Mouse (Mus musculus) forebrain, postnatal 0 days (tissue): ENCODE results near the gene Gm11992. TPM values are rescaled to one million over a fixed set of nuclear protein-coding genes. Genes with fewer than 3 reads are reported as not detected.

Source experiments
- ATAC-seq: fragments of 200-750 bp; cut with Nextera tagmentation; 2 replicates; pipeline ENCODE4 v1.8.0; 2017; ENCODE audit warnings: mild to moderate bottlenecking, moderate library complexity
- DNase-seq: peaks from one replicate; pipeline ENCODE4 v3.0.0-alpha.2; 2015
- H3K27ac ChIP-seq: fragments of 300-500 bp; sonication (generic); 2 replicates; pipeline ENCODE4 v1.5.1; 2014; ENCODE audit warnings: low read depth, mild to moderate bottlenecking, antibody characterized with exemption, low read length, moderate library complexity, mixed read lengths
- H3K27me3 ChIP-seq: fragments of 300-500 bp; sonication (generic); 2 replicates; pipeline ENCODE4 v1.6.1; 2014; ENCODE audit warnings: mild to moderate bottlenecking, low read length, mixed read lengths; ENCODE audit not compliant: insufficient read depth
- H3K36me3 ChIP-seq: fragments of 300-500 bp; sonication (generic); 2 replicates; pipeline ENCODE4 v1.6.1; 2014; ENCODE audit warnings: mild to moderate bottlenecking, moderate library complexity; ENCODE audit not compliant: insufficient read depth
- H3K4me1 ChIP-seq: fragments of 300-500 bp; sonication (generic); 2 replicates; pipeline ENCODE4 v1.6.1; 2014; ENCODE audit warnings: antibody characterized with exemption; ENCODE audit not compliant: insufficient read depth
- H3K4me2 ChIP-seq: fragments of 300-500 bp; sonication (generic); 2 replicates; pipeline ENCODE4 v1.6.1; 2014; ENCODE audit warnings: low read depth, mild to moderate bottlenecking, moderate library complexity
- H3K4me3 ChIP-seq: fragments of 300-500 bp; sonication (generic); 2 replicates; pipeline ENCODE4 v1.5.1; 2014; ENCODE audit warnings: low read depth, low read length, mixed read lengths
- H3K9ac ChIP-seq: fragments of 300-500 bp; sonication (generic); 2 replicates; pipeline ENCODE4 v1.6.1; 2014; ENCODE audit warnings: mild to moderate bottlenecking
- H3K9me3 ChIP-seq: fragments of 300-500 bp; sonication (generic); 2 replicates; pipeline ENCODE4 v1.6.1; 2016; ENCODE audit warnings: low read length
- CTCF ChIP-seq: sonication (generic); IDR thresholded peaks from 2 replicates; pipeline ENCODE4 v1.5.1; 2016; ENCODE audit warnings: antibody characterized with exemption, control low read depth, low read depth
- WGBS: fragments of 180-500 bp; shearing (Covaris S2); extraction: QIAGEN DNeasy Blood & Tissue Kit; methylation state at CpG from one replicate; pipeline ENCODE4 v1.1.7; 2014; 5-methylcytosine and 5-hydroxymethylcytosine counted together
- polyA plus RNA-seq: library from polyadenylated mRNA; unstranded; fragments of >200 nt; fragmentation: Nextera tagmentation; extraction: Ambion mirVana; gene quantifications from 2 replicates; pipeline ENCODE4 v1.2.1, GENCODE M21; 2015
- total RNA-seq: library from RNA; depleted of rRNA; stranded (reverse); fragments of >200 nt; gene quantifications from 2 replicates; pipeline ENCODE4 v1.2.3, GENCODE M21; 2014

Gene Gm11992
- total and polyA plus RNA-seq, 2 experiments from 2014 or later: 2.8 to 3.2 TPM

DNA sequence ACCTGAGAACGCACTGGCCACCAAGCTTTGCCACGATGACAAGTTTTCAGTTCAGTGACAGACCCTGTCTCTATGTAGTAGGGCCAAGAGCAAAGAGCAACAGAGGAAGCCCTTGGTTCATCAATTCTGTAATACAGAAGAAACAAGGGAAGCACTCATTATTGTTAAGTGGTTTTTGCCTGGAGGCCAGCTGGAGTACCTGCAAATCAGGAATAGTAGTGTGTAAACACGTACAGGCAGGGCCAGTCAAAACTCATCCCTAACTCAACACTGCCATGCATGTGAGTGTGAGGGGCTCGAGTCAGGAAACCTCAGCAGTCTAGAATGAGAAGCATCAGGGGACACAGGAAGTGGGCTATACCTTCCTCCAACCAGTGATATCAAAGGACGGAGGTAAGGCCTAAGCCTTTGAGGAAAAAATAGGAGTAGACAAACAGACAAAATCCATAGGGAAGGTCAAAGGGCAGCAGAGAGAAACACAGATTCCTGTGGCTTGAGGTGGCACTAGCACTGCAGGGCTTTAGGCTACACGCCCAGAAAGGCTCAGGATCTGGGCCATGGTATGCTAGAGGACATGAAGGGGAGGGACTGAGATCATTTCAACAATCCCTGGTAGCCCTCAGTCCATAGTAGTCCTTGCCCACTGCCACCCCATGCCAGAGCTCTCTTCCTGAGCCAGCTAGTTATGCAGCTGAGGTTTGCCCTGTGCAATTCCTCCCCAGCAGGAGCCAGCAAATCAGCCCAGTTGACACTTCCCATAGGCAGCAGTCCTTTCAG is 29.7 kb upstream of the Gm11992 start:
- DNase-seq: no peak
- TF ChIP-seq CTCF: no peak
- Histone ChIP-seq H3K36me3 (no peaks in the 10 kb centered on the region), H3K27ac (no peak overlapping the region), H3K4me2 (no peak overlapping the region), H3K4me3 (no peak overlapping the region), H3K9ac (no peak overlapping the region), H3K27me3 (no peaks in the 10 kb centered on the region), H3K4me1 (no peaks in the 10 kb centered on the region), H3K9me3 (no peaks in the 10 kb centered on the region)
- ATAC-seq: no peak
- WGBS: 79% methylated on average over 6 of the region's 6 CpGs

DNA sequence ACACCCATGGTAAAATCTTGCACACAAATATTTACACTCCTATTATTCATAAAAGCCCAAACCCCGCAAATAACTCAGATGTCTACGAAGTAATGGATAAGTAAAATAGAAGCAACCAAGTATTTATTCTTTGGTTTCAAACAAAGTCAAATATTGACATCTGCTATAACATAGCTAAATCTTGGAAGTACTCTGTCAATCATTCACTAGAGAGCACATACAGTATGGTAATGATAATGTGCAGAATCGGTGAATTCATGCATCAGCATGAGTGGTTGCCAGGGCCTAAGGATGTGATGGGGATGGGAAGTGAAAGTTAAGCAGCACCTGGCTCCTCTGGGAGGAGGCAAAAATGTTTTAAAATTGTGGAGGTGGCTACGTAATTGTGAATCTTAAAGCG is 28.2 kb upstream of the Gm11992 start:
- Histone ChIP-seq H3K9me3 (no peaks in the 10 kb centered on the region), H3K4me3 (no peak overlapping the region), H3K4me2 (no peak overlapping the region), H3K27me3 (no peaks in the 10 kb centered on the region), H3K4me1 (no peaks in the 10 kb centered on the region), H3K9ac (no peak overlapping the region), H3K27ac (no peak overlapping the region), H3K36me3 (no peaks in the 10 kb centered on the region)
- TF ChIP-seq CTCF: no peak
- ATAC-seq (no peak), DNase-seq (no peak)
- WGBS: 91% methylated on average over 5 of the region's 5 CpGs

DNA sequence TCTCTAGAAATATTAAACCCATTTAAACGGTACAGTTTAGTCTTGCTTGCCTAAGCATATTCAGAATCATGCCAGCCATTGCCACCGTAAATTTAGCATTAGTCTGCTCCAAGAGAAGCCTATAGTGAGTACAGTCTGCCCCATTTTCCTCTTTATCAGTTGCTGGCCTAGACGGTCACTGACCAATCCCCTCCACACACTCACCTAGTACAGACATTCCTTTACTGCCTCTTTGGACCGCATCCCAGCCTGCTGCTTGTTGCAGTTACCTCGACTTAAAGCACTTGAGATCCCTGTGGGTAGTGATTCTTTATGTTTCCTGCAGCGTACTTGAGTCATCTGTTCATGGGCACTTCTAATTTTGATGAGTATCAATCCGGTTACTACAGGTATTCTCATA is 23.6 kb upstream of the Gm11992 start:
- TF ChIP-seq CTCF: no peak
- Histone ChIP-seq H3K4me2 (no peak overlapping the region), H3K4me3 (no peak overlapping the region), H3K27ac (no peak overlapping the region), H3K36me3 (no peaks in the 10 kb centered on the region), H3K9me3 (no peaks in the 10 kb centered on the region), H3K27me3 (no peaks in the 10 kb centered on the region), H3K9ac (no peak overlapping the region), H3K4me1 (no peaks in the 10 kb centered on the region)
- 78% methylated on average over 7 of the region's 7 CpGs for WGBS
- DNase-seq (no peak), ATAC-seq (no peak)

DNA sequence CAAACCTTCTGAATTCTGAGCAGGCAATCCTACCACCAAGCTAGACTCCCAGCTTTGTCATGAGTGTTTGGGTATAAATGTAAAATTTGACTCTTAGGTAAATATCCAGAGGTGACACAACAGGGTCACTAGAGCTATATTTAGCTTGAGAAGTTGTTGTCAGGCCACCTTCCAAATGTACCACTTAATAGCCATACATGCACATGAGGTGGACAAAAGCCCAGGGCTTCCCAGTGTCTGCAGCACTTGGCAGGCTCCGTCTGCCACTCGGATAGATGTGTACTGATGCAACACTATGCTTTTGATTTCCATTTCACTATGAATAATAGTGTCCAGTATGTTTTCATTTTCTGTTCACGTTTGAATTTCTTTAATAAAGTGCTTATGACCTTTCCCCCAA is 23.2 kb upstream of the Gm11992 start:
- Histone ChIP-seq H3K9ac (no peak overlapping the region), H3K4me1 (no peaks in the 10 kb centered on the region), H3K36me3 (no peaks in the 10 kb centered on the region), H3K4me2 (no peak overlapping the region), H3K4me3 (no peak overlapping the region), H3K27me3 (no peaks in the 10 kb centered on the region), H3K27ac (no peak overlapping the region), H3K9me3 (no peaks in the 10 kb centered on the region)
- ATAC-seq (no peak), DNase-seq (no peak)
- 68% methylated on average over 3 of the region's 3 CpGs for WGBS
- TF ChIP-seq CTCF: no peak

DNA sequence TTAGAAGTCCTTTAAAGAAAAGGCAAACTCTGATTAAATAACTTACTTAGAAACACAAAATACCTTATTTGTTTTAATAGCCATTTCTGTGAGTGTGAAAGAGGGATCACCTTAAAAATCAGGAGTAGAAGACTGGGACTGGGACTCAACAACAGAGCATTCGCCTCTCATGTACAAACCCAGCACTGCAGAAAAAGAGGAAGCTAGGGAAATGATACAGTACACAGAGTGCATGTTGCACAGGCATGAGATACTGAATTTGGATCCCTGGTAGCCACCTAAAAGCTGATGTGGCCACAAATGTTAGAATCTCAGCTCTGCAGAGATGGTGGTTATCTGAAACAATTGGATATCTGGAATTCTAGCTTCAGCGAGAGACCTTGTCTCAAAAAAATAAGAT is 16.9 kb upstream of the Gm11992 start:
- ATAC-seq (no peak), DNase-seq (no peak)
- Histone ChIP-seq H3K27ac (no peak overlapping the region), H3K36me3 (no peaks in the 10 kb centered on the region), H3K9me3 (no peaks in the 10 kb centered on the region), H3K4me2 (no peak overlapping the region), H3K27me3 (no peaks in the 10 kb centered on the region), H3K4me1 (no peaks in the 10 kb centered on the region), H3K9ac (no peak overlapping the region), H3K4me3 (no peak overlapping the region)
- no peak for TF ChIP-seq CTCF
- WGBS: 88% methylated on average over 2 of the region's 2 CpGs

DNA sequence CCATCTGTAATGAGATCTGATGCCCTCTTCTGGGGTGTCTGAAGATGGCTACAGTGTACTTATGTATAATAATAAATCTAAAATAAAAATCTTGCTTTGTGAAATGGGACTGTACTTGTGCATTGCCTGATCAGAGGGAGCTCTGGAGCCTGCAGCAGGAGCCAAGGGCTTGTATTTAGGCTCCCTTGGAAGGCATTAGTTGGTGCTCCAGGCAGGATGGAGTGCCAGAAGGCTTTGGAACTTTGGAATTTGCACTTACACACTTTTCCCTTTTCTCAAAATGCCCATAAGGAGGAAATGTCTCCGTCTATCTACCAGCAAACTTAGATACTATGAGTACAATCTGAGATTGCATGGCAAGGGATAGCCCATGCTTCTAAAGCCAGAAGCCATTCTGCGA is 1.8 kb upstream of the Gm11992 start:
- 89% methylated on average over 2 of the region's 2 CpGs for WGBS
- Histone ChIP-seq H3K27ac (no peak overlapping the region), H3K4me1 (0 out of 2 replicates have a peak, but pooled peaks cover 3% of the 10 kb centered on the region), H3K4me3 (no peak overlapping the region), H3K27me3 (peaks cover 4% of the 10 kb centered on the region; the same call in 1 of the 2 replicates), H3K4me2 (no peak overlapping the region), H3K9me3 (no peaks in the 10 kb centered on the region), H3K9ac (no peak overlapping the region), H3K36me3 (no peaks in the 10 kb centered on the region)
- ATAC-seq (no peak), DNase-seq (no peak)
- no peak for TF ChIP-seq CTCF

DNA sequence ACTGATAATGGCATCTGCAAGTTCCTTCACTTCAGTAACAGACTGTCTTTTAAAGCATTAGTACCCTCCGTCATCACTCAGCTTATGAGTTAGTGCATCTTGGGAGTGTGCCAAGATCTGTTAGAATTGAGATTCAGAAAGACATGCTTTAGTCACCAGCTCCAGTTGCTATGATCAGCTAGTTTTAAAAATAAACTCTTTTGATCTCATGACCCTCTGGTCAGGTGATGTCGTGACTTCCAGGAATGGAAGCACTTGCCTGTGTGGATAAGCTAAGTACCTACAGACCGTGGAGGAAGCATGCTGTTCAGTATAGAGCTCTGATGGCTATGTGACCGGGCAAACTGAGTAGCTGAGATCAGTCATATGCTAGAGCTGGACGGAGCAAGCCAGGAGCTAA is 1.4 kb upstream of the Gm11992 start:
- no peak for ATAC-seq
- H3K9ac ChIP-seq: no peak overlapping the region
- DNase-seq: peak; percentile 20
- no peak for TF ChIP-seq CTCF
- 0 out of 2 replicates have a peak, but pooled peaks cover 3% of the 10 kb centered on the region for H3K4me1 ChIP-seq
- no peaks in the 10 kb centered on the region for H3K9me3 ChIP-seq
- 76% methylated on average over 5 of the region's 5 CpGs for WGBS
- no peaks in the 10 kb centered on the region for H3K36me3 ChIP-seq
- H3K27me3 ChIP-seq: peaks cover 4% of the 10 kb centered on the region; the same call in 1 of the 2 replicates
- H3K27ac ChIP-seq: no peak overlapping the region
- no peak overlapping the region for H3K4me3 ChIP-seq
- H3K4me2 ChIP-seq: no peak overlapping the region
